Mouse (Mus musculus) stomach, postnatal 0 days (tissue): ENCODE data around the gene Cyp20a1. TPM values are rescaled to one million over a fixed set of nuclear protein-coding genes. Genes with fewer than 3 reads are reported as not detected.

ENCODE experiments used
- ATAC-seq: fragments of 200-750 bp; cut with Nextera tagmentation; 2 replicates; pipeline ENCODE4 v1.8.0; 2017; ENCODE audit not compliant: low FRiP score, low TSS enrichment
- DNase-seq: peaks from one replicate; pipeline ENCODE4 v3.0.0-alpha.2; 2016; ENCODE audit warnings: low spot score
- H3K27ac ChIP-seq: fragments of 300-500 bp; sonication (generic); replicated peaks from 2 replicates; pipeline ENCODE4 v1.5.1; 2014; ENCODE audit warnings: mild to moderate bottlenecking, control low read depth
- H3K27me3 ChIP-seq: fragments of 300-500 bp; sonication (generic); 2 replicates; pipeline ENCODE4 v1.6.1; 2014; ENCODE audit warnings: low read length; ENCODE audit not compliant: control insufficient read depth, insufficient read depth
- H3K36me3 ChIP-seq: fragments of 300-500 bp; sonication (generic); 2 replicates; pipeline ENCODE4 v1.6.1; 2014; ENCODE audit warnings: low read length, mixed read lengths; ENCODE audit not compliant: control insufficient read depth, insufficient read depth
- H3K4me1 ChIP-seq: fragments of 300-500 bp; sonication (generic); replicated peaks from 2 replicates; pipeline ENCODE4 v1.6.1; 2014; ENCODE audit warnings: antibody characterized with exemption; ENCODE audit not compliant: control insufficient read depth, insufficient read depth
- H3K4me2 ChIP-seq: fragments of 300-500 bp; sonication (generic); replicated peaks from 2 replicates; pipeline ENCODE4 v1.6.1; 2014; ENCODE audit warnings: low read depth, mild to moderate bottlenecking, control low read depth, moderate library complexity
- H3K4me3 ChIP-seq: fragments of 300-500 bp; sonication (generic); 2 replicates; pipeline ENCODE4 v1.5.1; 2014; ENCODE audit warnings: low read depth, low read length, control low read depth
- H3K9ac ChIP-seq: fragments of 300-500 bp; sonication (generic); 2 replicates; pipeline ENCODE4 v1.6.1; 2014; ENCODE audit warnings: mild to moderate bottlenecking, low read length, control low read depth, mixed read lengths
- H3K9me3 ChIP-seq: fragments of 300-500 bp; sonication (generic); 2 replicates; pipeline ENCODE4 v1.6.1; 2016; ENCODE audit warnings: low read length; ENCODE audit not compliant: control insufficient read depth
- CTCF ChIP-seq: IDR thresholded peaks from 2 replicates; pipeline ENCODE4 v1.5.1; 2016; ENCODE audit warnings: antibody characterized with exemption, low read depth, mild to moderate bottlenecking, moderate library complexity
- EP300 ChIP-seq: optimal IDR thresholded peaks from 2 replicates; pipeline ENCODE3; 2016; ENCODE audit warnings: antibody characterized with exemption
- WGBS: fragments of 180-500 bp; shearing (Covaris S2); extraction: QIAGEN DNeasy Blood & Tissue Kit; methylation state at CpG from one replicate; pipeline ENCODE4 v1.1.7; 2014; 5-methylcytosine and 5-hydroxymethylcytosine counted together
- polyA plus RNA-seq: library from polyadenylated mRNA; unstranded; fragments of >200 nt; fragmentation: Nextera tagmentation; extraction: Ambion mirVana; gene quantifications from 2 replicates; pipeline ENCODE4 v1.2.1, GENCODE M21; 2015

Cyp20a1 gene
- polyA plus RNA-seq, 1 experiment from 2014 or later: 11.5 TPM

DNA sequence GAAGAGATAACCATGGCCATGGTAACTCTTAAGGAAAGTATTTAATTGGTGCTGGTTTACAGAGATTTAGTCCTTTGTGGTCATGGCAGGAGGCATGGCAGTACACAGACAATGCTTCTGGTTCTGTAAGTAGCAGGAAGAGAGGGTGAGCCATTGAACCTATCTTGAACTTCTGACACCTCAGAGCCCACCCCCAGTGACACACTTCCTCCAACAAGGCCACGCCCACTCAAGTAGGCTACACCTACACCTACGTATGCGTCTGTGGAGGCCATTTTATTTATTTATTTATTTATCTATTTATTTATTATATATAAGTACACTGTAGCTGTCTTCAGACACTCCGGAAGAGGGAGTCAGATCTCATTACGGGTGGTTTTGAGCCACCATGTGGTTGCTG is 88.4 kb downstream of the Cyp20a1 start:
- H3K27me3 ChIP-seq: no peaks in the 10 kb centered on the region
- DNase-seq (no peak), ATAC-seq (no peak)
- no peak overlapping the region for H3K4me2 ChIP-seq
- 86% methylated on average over 5 of the region's 5 CpGs for WGBS
- H3K27ac ChIP-seq: no peak overlapping the region
- H3K9me3 ChIP-seq: no peaks in the 10 kb centered on the region
- TF ChIP-seq CTCF (no peak), EP300 (no peak)
- H3K9ac ChIP-seq: no peak overlapping the region
- no peak overlapping the region for H3K4me3 ChIP-seq
- no peaks in the 10 kb centered on the region for H3K36me3 ChIP-seq
- H3K4me1 ChIP-seq: no peaks in the 10 kb centered on the region

DNA sequence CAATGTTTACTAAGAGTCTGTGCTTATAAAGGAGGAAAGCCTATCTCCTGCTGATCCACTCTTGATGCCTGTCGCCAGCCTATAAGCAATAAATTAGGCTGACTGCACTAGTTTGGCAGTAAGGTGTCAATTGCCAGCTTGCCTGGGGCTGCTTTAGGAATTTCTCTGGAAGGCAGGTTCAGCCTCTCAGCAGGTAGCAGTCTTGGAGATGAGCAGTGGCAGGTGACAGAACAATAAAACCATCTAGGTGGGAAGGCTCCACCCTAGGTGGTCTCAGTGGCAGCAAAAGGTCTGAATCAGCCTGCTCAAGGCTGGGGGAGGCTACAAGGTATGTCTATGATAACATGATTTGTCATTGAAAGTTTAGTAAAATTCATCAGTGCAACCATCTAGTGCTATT is 89.4 kb downstream of the Cyp20a1 start:
- DNase-seq: no peak
- Histone ChIP-seq H3K9ac (no peak overlapping the region), H3K9me3 (no peaks in the 10 kb centered on the region), H3K4me2 (no peak overlapping the region), H3K4me3 (no peak overlapping the region), H3K27me3 (no peaks in the 10 kb centered on the region), H3K27ac (no peak overlapping the region), H3K4me1 (no peaks in the 10 kb centered on the region), H3K36me3 (no peaks in the 10 kb centered on the region)
- ATAC-seq: no peak
- no peak for TF ChIP-seq EP300
- TF ChIP-seq CTCF: no peak
- 29% methylated on average over 1 of the region's 1 CpGs for WGBS

Other genes starting within 250 kb of the Cyp20a1 start
- 2.5 and 2.8 TPM in 2 replicates for gene Carf, start 245.1 kb upstream of the Cyp20a1 start, polyA plus RNA-seq
- gene Wdr12, start 244.7 kb upstream of the Cyp20a1 start, polyA plus RNA-seq: 20.9 and 23.5 TPM in 2 replicates
- gene Nbeal1, start 162.7 kb upstream of the Cyp20a1 start, polyA plus RNA-seq: 4.7 and 5.0 TPM in 2 replicates
- gene Abi2, start 66.3 kb downstream of the Cyp20a1 start, polyA plus RNA-seq: 6.8 and 7.0 TPM in 2 replicates
- 11.5 and 13.2 TPM in 2 replicates for gene Raph1, start 223.8 kb downstream of the Cyp20a1 start, polyA plus RNA-seq